Mouse (Mus musculus): Measurements from ENCODE around the gene Kalrn.

The Kalrn gene

GRCm38 (mm10) chr16:34009567-34009966, 563.8 kb downstream of the Kalrn start:
- no peak for DNase-seq

- DNase-seq = no peak
These were observed 567.3 kb downstream of the Kalrn start for GRCm38 (mm10) chr16:34005986-34006385.

- DNase-seq = no peak
These were observed 569.2 kb downstream of the Kalrn start for GRCm38 (mm10) chr16:34004128-34004578.

- DNase-seq = no peak
These were observed 569.7 kb downstream of the Kalrn start for GRCm38 (mm10) chr16:34003566-34004127.

GRCm38 (mm10) chr16:34000715-34001114, 572.6 kb downstream of the Kalrn start:
- DNase-seq = no peak

GRCm38 (mm10) chr16:33999388-33999787, 573.9 kb downstream of the Kalrn start:
- no peak for DNase-seq

GRCm38 (mm10) chr16:33998011-33998410, 575.3 kb downstream of the Kalrn start:
- DNase-seq = no peak

GRCm38 (mm10) chr16:33996030-33996429, 577.3 kb downstream of the Kalrn start:
- no peak for DNase-seq

- DNase-seq = no peak
These were observed 577.8 kb downstream of the Kalrn start for GRCm38 (mm10) chr16:33995496-33995895.

GRCm38 (mm10) chr16:33994321-33994720, 579.0 kb downstream of the Kalrn start:
- DNase-seq = no peak

GRCm38 (mm10) chr16:33990712-33991111, 582.6 kb downstream of the Kalrn start:
- no peak for DNase-seq

GRCm38 (mm10) chr16:33989106-33989505, 584.2 kb downstream of the Kalrn start:
- no peak for DNase-seq

GRCm38 (mm10) chr16:33988358-33989012, 584.8 kb downstream of the Kalrn start:
- DNase-seq = no peak

GRCm38 (mm10) chr16:33986993-33987392, 586.3 kb downstream of the Kalrn start:
- DNase-seq = no peak

GRCm38 (mm10) chr16:33985372-33985771, 588.0 kb downstream of the Kalrn start:
- DNase-seq = no peak

- no peak for DNase-seq
These were observed 589.6 kb downstream of the Kalrn start for GRCm38 (mm10) chr16:33983712-33984111.

GRCm38 (mm10) chr16:33979855-33980254, 593.5 kb downstream of the Kalrn start:
- DNase-seq = no peak

GRCm38 (mm10) chr16:33967283-33967640, 606.1 kb downstream of the Kalrn start:
- DNase-seq = no peak

GRCm38 (mm10) chr16:33966538-33967282, 606.6 kb downstream of the Kalrn start, which contains the start of gene Umps:
Gene Umps (minus strand): TSS chr16:33967038.
- peak; percentile 84 for DNase-seq

GRCm38 (mm10) chr16:33965878-33966537, 607.3 kb downstream of the Kalrn start:
- no peak for DNase-seq

- no peak for DNase-seq
These were observed 609.8 kb downstream of the Kalrn start for GRCm38 (mm10) chr16:33963509-33963908.

GRCm38 (mm10) chr16:33954793-33955192, 618.5 kb downstream of the Kalrn start:
- no peak for DNase-seq

GRCm38 (mm10) chr16:33953008-33953407, 620.3 kb downstream of the Kalrn start:
- DNase-seq = no peak

All from right cerebral cortex, postnatal 25 days (tissue).